Mouse (Mus musculus) 3T3-L1 (cell line): ENCODE data around the gene Ddx43.
"Not testable (repeated sequence)": the region's sequence is repeated elsewhere in the genome, so short reads cannot be mapped to it uniquely, and the experiment has no call there.

Experiments
- DNase-seq: peaks from one replicate; pipeline ENCODE4 v3.0.0-alpha.2; 2015; ENCODE audit warnings: low read depth, low spot score

The Ddx43 gene

DNA sequence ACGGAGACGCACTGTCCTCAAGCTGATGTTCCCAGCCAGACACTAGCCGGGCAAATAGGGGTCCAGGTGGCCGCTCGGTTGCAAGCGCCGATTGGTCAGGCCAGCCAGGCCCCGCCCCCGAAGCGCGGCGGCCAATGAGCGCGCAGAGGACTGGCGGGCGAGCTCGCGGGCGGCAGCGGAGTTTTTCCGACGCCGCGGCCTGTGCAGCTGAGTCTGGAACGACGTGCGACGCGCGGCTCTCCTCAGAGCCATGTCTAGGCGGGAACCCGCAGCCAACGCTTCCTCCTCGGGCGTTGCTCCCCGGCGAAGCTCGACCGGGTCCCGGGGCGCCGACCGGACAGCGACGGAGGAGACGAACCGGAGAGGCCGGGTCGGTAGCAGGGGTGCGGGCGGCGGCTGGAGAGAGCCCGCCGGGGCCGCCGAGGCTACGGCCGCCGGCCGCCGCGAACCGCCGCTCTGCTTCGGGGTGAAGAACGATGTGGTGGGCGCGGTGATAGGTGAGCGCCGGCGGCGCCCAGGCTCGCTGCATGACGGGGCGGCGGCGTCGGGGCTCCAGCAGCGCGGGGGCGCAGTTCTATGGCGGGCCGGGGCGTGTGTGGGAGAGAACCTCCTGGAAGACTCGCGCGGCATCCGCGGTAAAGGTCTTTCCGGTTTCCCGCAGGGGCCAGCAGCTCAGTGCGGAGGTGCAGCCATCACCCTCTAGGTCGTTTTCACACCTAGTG, at the start of gene Ddx43:
Gene Ddx43, plus strand, starts transcription at position 148 of the 722 bp plus-strand sequence.
- no peak for DNase-seq

GRCm38 (mm10) chr9:78347004-78347403, 48.6 kb upstream of the Ddx43 start:
- no peak for DNase-seq

- peak; percentile 68 for DNase-seq
These were observed 47.2 kb upstream of the Ddx43 start for GRCm38 (mm10) chr9:78348206-78349004.

GRCm38 (mm10) chr9:78349141-78349540, 46.4 kb upstream of the Ddx43 start:
- not testable (repeated sequence) for DNase-seq

DNA sequence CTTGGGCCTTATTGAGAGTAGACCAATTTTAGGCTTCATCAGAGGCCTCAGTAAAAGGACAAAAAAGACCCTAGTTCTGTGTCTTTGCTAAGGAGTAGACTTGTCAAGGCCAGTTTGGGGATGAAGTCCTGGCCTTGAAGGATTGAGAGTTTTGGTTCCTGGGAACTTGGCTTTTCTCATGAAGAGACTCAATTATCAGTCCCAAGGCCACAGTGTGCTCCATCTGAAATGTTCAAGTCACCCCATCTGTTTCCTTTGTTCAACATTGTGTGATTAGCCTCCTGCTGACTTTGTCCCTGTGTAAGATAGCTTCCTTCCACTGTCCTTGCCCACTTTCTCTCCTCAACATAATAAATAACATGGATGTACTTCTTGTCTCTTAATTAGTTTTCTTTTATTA, 45.6 kb upstream of the Ddx43 start:
- DNase-seq: not testable (repeated sequence)

DNA sequence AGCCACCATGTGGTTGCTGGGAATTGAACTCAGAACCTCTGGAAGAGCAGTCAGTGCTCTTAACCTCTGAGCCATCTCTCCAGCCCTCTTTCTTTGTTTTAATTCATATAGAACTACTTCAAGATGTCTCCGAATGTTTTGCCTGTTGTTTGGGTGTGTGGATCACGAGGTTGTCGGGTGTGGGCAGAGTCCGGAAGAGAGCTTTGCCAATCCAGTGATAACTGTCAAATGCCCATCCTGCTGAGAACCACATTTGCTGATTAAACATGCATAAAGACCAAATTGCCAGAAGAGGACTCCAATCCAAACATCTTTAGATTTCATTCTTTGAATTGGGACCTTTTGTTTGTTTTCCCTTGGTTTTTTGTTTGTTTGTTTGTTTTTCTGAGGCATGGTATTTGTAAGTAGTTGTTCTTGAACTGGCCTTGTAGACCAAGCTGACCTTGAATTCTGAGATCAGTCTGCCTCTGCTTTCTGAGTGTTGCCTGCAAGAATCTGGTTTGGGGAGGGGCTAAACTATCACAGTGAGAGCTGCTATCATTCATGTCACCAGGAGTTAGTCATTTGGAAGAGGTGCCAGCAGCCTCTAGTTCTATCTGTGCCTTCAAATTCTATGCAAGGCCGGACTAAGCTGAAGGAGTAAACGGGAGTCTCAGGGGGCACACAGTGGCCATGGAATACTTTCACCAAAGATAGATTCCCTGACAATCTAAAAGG, 43.9 kb upstream of the Ddx43 start:
- DNase-seq: peak; percentile 36

DNA sequence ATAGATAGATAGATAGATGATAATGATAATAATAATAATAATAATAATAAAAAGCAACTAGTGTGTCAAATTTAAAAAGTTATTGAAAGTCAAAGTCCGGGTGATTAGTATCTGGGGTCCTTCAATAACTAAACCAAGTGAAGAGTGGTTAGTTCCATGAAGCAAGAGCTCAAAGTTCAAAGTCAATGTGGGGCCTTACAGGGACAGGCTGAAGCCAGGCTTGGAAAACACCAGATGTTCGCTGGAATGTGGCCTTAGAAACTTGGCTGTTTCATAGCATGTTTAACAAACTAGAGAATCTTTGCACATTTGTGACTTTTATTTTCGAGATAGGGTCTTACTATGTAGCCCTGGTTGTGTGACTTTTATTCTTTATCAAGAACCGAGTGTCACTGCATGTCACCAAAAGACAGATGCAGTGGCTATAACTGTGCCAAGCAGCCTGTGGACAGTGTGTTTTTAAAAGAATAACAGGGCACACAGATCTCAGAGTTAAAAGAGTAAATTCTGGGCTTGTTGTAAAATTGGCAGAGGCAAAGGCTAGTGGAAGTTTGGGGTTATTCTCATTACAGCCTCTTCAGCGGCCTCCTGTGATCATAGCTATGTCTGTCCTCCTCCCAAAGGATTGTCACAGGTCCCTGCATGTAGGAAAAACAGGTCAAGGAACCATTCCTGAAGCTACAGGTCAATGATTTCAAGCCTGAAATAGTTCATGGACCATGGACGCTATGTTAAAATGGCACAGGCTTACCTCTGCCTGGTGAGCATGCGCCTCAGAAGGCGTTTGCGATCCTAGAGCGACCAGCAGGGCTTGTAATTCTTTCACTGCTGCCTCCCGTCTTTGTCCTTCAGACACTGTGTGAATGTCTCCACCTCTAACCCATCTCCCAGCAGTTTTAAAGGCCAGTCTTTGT, 40.7 kb upstream of the Ddx43 start:
- DNase-seq: peak; percentile 19

DNA sequence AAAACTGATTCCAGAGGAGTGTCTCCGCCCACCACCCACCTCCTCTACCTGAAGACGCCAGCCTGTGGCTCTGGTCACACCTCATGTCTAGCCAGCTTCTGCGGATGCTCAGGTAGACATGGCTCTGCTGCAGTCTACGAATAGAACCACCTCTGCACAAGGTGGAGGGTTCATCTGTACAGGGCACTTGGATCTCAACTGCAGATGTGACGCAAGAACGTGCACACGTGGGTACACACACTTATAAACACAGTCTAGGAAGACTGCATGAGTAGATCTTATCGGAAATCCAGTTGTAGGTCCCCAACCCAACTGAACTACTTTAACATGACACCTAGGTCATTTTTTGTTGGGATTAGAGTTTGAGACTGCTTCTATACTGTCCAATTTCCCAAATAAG, 40.0 kb upstream of the Ddx43 start, which contains the start of gene Gsta2:
Gene Gsta2, minus strand, starts transcription at position 178 of the 400 bp plus-strand sequence.
- no peak for DNase-seq

- DNase-seq: peak; percentile 55
These were observed 37.5 kb upstream of the Ddx43 start for GRCm38 (mm10) chr9:78358053-78358452.

DNA sequence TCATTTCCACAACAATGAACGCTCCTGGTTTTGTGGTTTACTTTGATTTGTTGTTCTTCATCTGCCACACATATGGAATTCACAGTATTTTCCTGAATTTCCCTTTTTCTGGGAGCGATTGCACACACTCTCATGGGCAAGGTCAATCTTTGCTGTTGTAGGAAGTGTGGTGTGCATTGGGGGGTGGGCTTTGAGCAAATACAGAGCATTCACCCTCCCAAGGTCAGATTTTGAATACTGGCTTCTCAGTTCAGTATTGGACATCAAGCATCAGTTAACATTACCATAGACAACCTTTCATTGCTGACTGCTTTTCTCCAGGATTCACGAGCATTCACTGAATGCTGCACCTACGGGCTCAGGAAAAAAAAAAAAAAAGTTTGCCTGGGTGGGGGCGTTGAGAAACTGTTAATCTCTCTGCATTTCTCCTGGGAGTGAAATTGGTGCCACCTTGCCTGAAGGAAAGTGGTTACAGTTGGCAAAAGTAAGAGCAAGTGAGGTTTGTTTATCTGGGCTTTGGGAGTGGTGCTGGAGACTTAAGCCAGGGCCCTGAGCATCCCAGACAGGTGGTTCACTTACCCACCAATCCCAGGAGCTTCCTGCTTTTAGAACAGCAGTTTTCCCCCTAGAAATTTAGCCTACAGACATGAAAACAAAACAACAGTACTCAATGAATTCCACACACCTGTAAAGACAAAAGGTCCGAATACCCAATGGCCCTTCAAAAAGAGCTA, 35.7 kb upstream of the Ddx43 start:
- no peak for DNase-seq

DNA sequence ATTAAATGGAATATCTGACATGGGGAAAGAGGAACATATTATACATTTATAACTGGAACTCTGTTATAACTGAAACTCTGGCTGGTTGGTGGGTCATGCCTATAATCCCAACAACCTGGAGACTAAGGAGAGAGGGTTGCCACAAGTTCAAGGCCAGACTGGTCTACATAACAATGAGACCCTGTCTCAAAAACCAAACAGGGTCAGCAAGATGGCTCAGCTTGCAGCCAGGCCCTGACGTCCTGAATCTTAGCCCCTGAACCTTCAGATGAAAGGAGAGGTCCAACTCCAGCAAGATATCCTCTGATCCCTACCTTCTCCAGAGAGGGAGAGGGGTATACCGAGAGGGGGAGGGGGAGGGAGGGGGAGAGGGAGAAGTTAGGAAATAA, 35.1 kb upstream of the Ddx43 start:
- no peak for DNase-seq

DNA sequence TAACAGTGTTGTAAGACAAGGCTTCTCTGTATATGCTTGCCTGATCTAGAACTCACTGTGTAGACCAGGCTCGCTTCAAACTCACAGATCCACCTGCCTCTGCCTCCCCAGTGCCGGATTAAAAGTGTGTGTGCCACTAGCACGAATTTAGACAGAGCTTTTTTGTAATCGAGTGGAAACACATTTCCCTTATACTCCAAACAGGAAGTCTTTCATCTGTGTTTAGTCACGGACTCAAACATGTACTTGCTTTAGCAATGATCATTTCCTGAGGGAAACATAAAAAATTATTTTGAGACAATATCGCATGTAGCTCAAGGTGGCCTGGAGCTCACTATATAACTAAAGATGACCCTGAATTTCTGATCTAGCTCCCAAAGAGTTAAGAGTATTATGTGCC, 32.2 kb upstream of the Ddx43 start:
- DNase-seq: no peak

- DNase-seq: no peak
These were observed 30.9 kb upstream of the Ddx43 start for GRCm38 (mm10) chr9:78364701-78365100.

DNA sequence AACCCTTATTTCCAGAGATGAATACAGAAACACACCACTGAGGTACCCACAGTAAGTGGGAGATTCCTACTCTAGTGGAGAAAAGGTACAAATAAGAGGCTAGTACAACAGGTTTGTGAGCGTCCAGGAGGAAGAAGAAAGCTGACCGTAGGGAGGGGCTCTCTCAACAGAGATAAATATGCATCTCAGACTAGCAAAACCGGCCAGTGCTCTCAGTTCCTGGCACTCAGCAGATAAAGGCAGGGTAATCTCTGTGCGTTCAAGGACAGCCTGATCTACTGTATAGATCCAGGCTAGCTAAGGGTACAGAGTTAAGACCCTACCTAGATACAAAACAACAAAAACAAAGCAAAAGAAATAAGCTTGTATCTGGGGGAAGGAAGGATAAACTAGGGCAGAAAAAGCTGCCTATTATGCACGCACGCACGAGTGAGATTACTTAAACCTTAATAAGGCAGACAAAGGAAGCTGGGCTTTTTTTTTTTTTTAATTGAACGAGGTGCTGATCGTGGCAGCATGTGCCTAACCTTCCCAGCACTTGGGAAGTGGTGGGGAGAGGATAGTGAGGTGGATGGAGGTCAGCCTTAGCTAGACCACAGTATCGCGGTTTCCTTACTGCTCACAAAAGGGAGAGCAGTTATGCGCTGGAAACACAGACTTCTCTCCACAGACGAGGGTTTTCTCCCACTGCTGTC, 29.6 kb upstream of the Ddx43 start:
- no peak for DNase-seq

GRCm38 (mm10) chr9:78367959-78368358, 27.6 kb upstream of the Ddx43 start, which contains the start of gene Dppa5a:
Gene Dppa5a (minus strand): TSS chr9:78368177.
- not testable (repeated sequence) for DNase-seq

DNA sequence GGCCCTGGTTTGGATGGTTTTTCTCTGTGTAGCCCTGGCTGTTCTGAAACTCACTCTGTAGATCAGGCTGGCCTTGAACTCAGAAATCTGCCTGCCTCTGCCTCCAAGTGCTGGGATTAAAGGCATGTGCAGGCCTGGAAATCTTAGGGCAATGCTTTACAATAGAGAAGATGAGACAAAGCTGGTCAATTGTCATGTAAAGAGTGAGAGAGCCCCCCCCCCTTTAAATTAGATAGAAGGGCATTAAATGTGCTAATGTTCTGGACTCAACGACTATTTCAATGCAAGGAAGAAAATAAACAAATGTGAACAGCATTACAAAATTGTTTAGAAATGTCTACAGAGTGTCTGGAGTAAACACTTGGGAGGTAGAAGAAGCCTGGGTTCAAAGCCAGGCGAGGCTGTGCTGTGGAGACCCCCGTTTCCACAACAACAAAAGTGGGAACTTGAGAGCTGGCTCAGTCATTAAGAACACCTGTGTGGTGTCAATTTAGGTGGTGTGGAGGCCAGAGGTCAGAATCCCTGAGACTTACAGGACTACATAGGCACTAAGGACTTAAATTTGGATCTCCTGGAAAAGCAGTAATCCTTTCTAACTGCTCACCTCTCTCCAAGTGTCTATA, 26.8 kb upstream of the Ddx43 start:
- no peak for DNase-seq

- no peak for DNase-seq
These were observed 26.2 kb upstream of the Ddx43 start for GRCm38 (mm10) chr9:78369349-78369748.

- no peak for DNase-seq
These were observed 25.8 kb upstream of the Ddx43 start for GRCm38 (mm10) chr9:78369786-78370185.

DNA sequence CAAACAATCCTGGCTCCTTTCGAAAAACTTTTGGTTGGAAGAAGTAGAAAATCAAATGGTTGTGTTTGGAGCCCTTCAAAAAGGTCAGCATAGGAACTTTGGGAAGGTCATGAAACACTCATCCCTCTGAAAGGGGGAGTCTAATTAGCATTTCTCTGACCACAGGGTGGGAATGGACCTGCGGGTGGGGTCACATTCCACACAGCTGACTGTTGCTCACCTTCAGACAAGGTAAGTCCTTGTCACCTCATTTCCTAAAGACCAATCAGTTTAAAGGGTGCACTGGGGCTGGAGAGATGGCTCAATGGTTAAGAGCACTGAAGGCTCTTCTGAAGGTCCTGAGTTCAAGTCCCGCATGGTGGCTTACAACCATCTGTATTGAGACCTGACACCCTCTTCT, 24.1 kb upstream of the Ddx43 start:
- DNase-seq: no peak
